Mouse (Mus musculus): ENCODE measurements at regions not wholly inside any gene's neighbourhood (a gene's known extent, or its start where the extent isn't known, plus 50 kb on each side); places are given as distances from the start of the nearest gene placed in this dataset.

- no peak for TF ChIP-seq CTCF (IDR thresholded peaks at IDR 0.05; ENCODE audit: borderline replicate concordance, extremely low read depth, insufficient read depth, insufficient read length)
- no peak for TF ChIP-seq POLR2A (IDR thresholded peaks at IDR 0.05; ENCODE audit: borderline replicate concordance, extremely low read depth, insufficient read depth, insufficient read length, poor library complexity, severe bottlenecking)
These were observed 92.0 kb upstream of the Ank start for GRCm38 (mm10) chr15:27374517-27374916.
